Mouse (Mus musculus) hindbrain, embryonic 11.5 days (tissue): ENCODE measurements around the gene Rflnb. TPM values are rescaled to one million over a fixed set of nuclear protein-coding genes. Genes with fewer than 3 reads are reported as not detected.
"Not testable (repeated sequence)": the region's sequence is repeated elsewhere in the genome, so short reads cannot be mapped to it uniquely, and the experiment has no call there.

Experiments used
- ATAC-seq: fragments of 200-750 bp; cut with Nextera tagmentation; 2 replicates; pipeline ENCODE4 v1.8.0; 2017; ENCODE audit warnings: mild to moderate bottlenecking, moderate TSS enrichment, moderate library complexity; ENCODE audit not compliant: low FRiP score
- DNase-seq: peaks from one replicate; pipeline ENCODE4 v3.0.0-alpha.2; 2015; ENCODE audit warnings: low spot score
- H3K27ac ChIP-seq: fragments of 300-500 bp; sonication (generic); 2 replicates; pipeline ENCODE4 v1.5.1; 2014; ENCODE audit warnings: mild to moderate bottlenecking, low read depth, low read length
- H3K27me3 ChIP-seq: fragments of 300-500 bp; sonication (generic); 2 replicates; pipeline ENCODE4 v1.6.1; 2014; ENCODE audit warnings: mild to moderate bottlenecking, low read length, moderate library complexity, mixed read lengths; ENCODE audit not compliant: control insufficient read depth, insufficient read depth
- H3K36me3 ChIP-seq: fragments of 300-500 bp; sonication (generic); 2 replicates; pipeline ENCODE4 v1.6.1; 2014; ENCODE audit warnings: mild to moderate bottlenecking, low read length, moderate library complexity, mixed read lengths; ENCODE audit not compliant: control insufficient read depth, insufficient read depth
- H3K4me1 ChIP-seq: fragments of 300-500 bp; sonication (generic); replicated peaks from 2 replicates; pipeline ENCODE4 v1.6.1; 2014; ENCODE audit warnings: low read length, mixed read lengths; ENCODE audit not compliant: control insufficient read depth, insufficient read depth
- H3K4me2 ChIP-seq: fragments of 300-500 bp; sonication (generic); replicated peaks from 2 replicates; pipeline ENCODE4 v1.6.1; 2014; ENCODE audit warnings: mild to moderate bottlenecking, low read depth, low read length
- H3K4me3 ChIP-seq: fragments of 300-500 bp; sonication (generic); 2 replicates; pipeline ENCODE4 v1.5.1; 2014; ENCODE audit warnings: low read depth, low read length
- H3K9ac ChIP-seq: fragments of 300-500 bp; sonication (generic); 2 replicates; pipeline ENCODE4 v1.6.1; 2014; ENCODE audit warnings: low read depth, low read length
- H3K9me3 ChIP-seq: fragments of 300-500 bp; sonication (generic); 2 replicates; pipeline ENCODE4 v1.6.1; 2016; ENCODE audit warnings: low read length; ENCODE audit not compliant: control insufficient read depth
- WGBS: fragments of 180-500 bp; shearing (Covaris S2); extraction: QIAGEN DNeasy Blood & Tissue Kit; methylation state at CpG from one replicate; pipeline ENCODE4 v1.1.7; 2014; 5-methylcytosine and 5-hydroxymethylcytosine counted together
- polyA plus RNA-seq: library from polyadenylated mRNA; unstranded; fragments of >200 nt; fragmentation: Nextera tagmentation; extraction: Ambion mirVana; gene quantifications from 2 replicates; pipeline ENCODE4 v1.2.1, GENCODE M21; 2014

Rflnb gene
- polyA plus RNA-seq, 1 experiment from 2014 or later, result 12.9 TPM

GRCm38 (mm10) chr11:76008162-76008561 lies 19.4 kb downstream of the Rflnb start:
- H3K9me3 ChIP-seq, result no peaks in the 10 kb centered on the region
- WGBS, result 83% methylated on average over 2 of the region's 2 CpGs
- no peak overlapping the region for H3K9ac ChIP-seq
- no peaks in the 10 kb centered on the region for H3K36me3 ChIP-seq
- H3K4me2 ChIP-seq, result no peak overlapping the region
- H3K27ac ChIP-seq, result no peak overlapping the region
- H3K4me3 ChIP-seq, result no peak overlapping the region
- no peaks in the 10 kb centered on the region for H3K27me3 ChIP-seq
- no peak for DNase-seq
- no peak for ATAC-seq
- no peaks in the 10 kb centered on the region for H3K4me1 ChIP-seq

- H3K4me2 ChIP-seq, H3K36me3 ChIP-seq, H3K9ac ChIP-seq, H3K9me3 ChIP-seq, DNase-seq, ATAC-seq, H3K4me1 ChIP-seq, H3K27me3 ChIP-seq, H3K27ac ChIP-seq, H3K4me3 ChIP-seq: not testable (repeated sequence)
- WGBS, result 91% methylated on average over 7 of the region's 7 CpGs
Measured at GRCm38 (mm10) chr11:76004276-76004675, 23.3 kb downstream of the Rflnb start.

GRCm38 (mm10) chr11:76001237-76001878 lies 26.2 kb downstream of the Rflnb start:
- H3K9me3 ChIP-seq, result no peaks in the 10 kb centered on the region
- WGBS, result 55% methylated on average over 3 of the region's 3 CpGs

GRCm38 (mm10) chr11:76000701-76001100 lies 26.9 kb downstream of the Rflnb start:
- Histone ChIP-seq H3K4me3 (no peak overlapping the region), H3K9ac (no peak overlapping the region), H3K4me1 (no peaks in the 10 kb centered on the region), H3K9me3 (no peaks in the 10 kb centered on the region), H3K36me3 (no peaks in the 10 kb centered on the region), H3K27me3 (peaks cover 2% of the 10 kb centered on the region; the same call in 1 of the 2 replicates), H3K27ac (no peak overlapping the region), H3K4me2 (no peak overlapping the region)
- no peak for DNase-seq
- ATAC-seq, result no peak
- 90% methylated on average over 5 of the region's 5 CpGs for WGBS

More at GRCm38 (mm10) chr11:76001237-76001878, 26.2 kb downstream of the Rflnb start:
- peaks cover 2% of the 10 kb centered on the region; the same call in 1 of the 2 replicates for H3K27me3 ChIP-seq
- DNase-seq, result no peak
- H3K36me3 ChIP-seq, result no peaks in the 10 kb centered on the region
- H3K4me2 ChIP-seq, result no peak overlapping the region
- no peak for ATAC-seq
- H3K27ac ChIP-seq, result no peak overlapping the region
- no peak overlapping the region for H3K9ac ChIP-seq
- no peak overlapping the region for H3K4me3 ChIP-seq
- H3K4me1 ChIP-seq, result no peaks in the 10 kb centered on the region

- H3K27me3 ChIP-seq, result peaks cover 2% of the 10 kb centered on the region; the same call in 1 of the 2 replicates
- peak within 1 kb of the TSS; percentile 81 for H3K4me2 ChIP-seq
- 13% methylated on average over 35 of the region's 36 CpGs for WGBS
- H3K9ac ChIP-seq, result peak within 1 kb of the TSS; percentile 47; the same call in 1 of the 2 replicates
- H3K4me1 ChIP-seq, result no peaks in the 10 kb centered on the region
- no peaks in the 10 kb centered on the region for H3K36me3 ChIP-seq
- peak within 1 kb of the TSS; percentile 46 for H3K4me3 ChIP-seq
- H3K27ac ChIP-seq, result no peak within 1 kb of the TSS
- peak; percentile 63 for ATAC-seq
- H3K9me3 ChIP-seq, result no peaks in the 10 kb centered on the region
- peak; percentile 84 for DNase-seq
Measured at GRCm38 (mm10) chr11:75999440-76000155, 28.0 kb downstream of the Rflnb start, which contains the start of gene 1700016K19Rik. 1700016K19Rik (plus strand) TSS chr11:75999912.

- DNase-seq (no peak), ATAC-seq (no peak)
- Histone ChIP-seq H3K9ac (no peak overlapping the region), H3K4me2 (no peak overlapping the region), H3K36me3 (no peaks in the 10 kb centered on the region), H3K9me3 (no peaks in the 10 kb centered on the region), H3K4me3 (no peak overlapping the region), H3K4me1 (no peaks in the 10 kb centered on the region), H3K27me3 (no peaks in the 10 kb centered on the region), H3K27ac (no peak overlapping the region)
- WGBS, result 52% methylated on average over 9 of the region's 9 CpGs
Measured at GRCm38 (mm10) chr11:75994357-75994756, 33.2 kb downstream of the Rflnb start.

GRCm38 (mm10) chr11:75992481-75992880 lies 35.1 kb downstream of the Rflnb start:
- Histone ChIP-seq H3K9ac (no peak overlapping the region), H3K4me1 (no peaks in the 10 kb centered on the region), H3K27me3 (no peaks in the 10 kb centered on the region), H3K9me3 (no peaks in the 10 kb centered on the region), H3K27ac (no peak overlapping the region), H3K4me3 (no peak overlapping the region), H3K36me3 (no peaks in the 10 kb centered on the region), H3K4me2 (no peak overlapping the region)
- ATAC-seq (no peak), DNase-seq (no peak)
- WGBS, result 87% methylated on average over 8 of the region's 8 CpGs

GRCm38 (mm10) chr11:75991911-75992310 lies 35.7 kb downstream of the Rflnb start:
- Histone ChIP-seq H3K4me2 (no peak overlapping the region), H3K27ac (no peak overlapping the region), H3K9me3 (no peaks in the 10 kb centered on the region), H3K9ac (no peak overlapping the region), H3K36me3 (no peaks in the 10 kb centered on the region), H3K4me3 (no peak overlapping the region), H3K4me1 (no peaks in the 10 kb centered on the region), H3K27me3 (no peaks in the 10 kb centered on the region)
- ATAC-seq (no peak), DNase-seq (no peak)
- 88% methylated on average over 8 of the region's 8 CpGs for WGBS
